Mouse (Mus musculus): ENCODE results near the gene Hccs. TPM values are rescaled to one million over a fixed set of nuclear protein-coding genes. Genes with fewer than 3 reads are reported as not detected.

Gene Hccs
- polyA plus RNA-seq, 1 experiment from 2014 or later: 50.5 TPM

DNA sequence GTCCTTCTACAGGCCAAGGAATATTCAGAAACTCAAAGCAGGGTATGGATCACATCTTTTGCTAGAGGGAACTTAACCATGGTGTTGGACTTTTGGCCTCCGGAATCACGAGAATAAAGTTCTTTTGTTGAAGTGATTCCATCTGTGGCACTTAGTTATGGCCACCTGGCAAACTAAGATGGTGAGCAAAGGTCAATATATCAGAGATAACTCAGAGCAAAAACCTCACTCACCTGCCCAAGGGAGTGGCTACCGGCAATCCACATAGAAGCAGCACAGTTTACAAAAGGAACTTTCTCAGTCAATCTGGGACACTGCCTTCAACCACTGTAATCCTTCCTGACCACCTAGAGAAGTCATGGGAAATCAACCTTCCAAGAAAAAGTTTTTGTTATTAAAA lies 11.6 kb downstream of the Hccs start:
- Histone ChIP-seq H3K9ac (ENCODE audit: low read length) (no peak overlapping the region), H3K36me3 (ENCODE audit: control insufficient read depth, insufficient read depth, low read length) (no peaks in the 10 kb centered on the region), H3K4me3 (ENCODE audit: low read depth, low read length) (no peak overlapping the region), H3K9me3 (ENCODE audit: control insufficient read depth, low read length) (no peaks in the 10 kb centered on the region), H3K27ac (ENCODE audit: low read depth, low read length) (no peak overlapping the region), H3K4me2 (ENCODE audit: low read depth, low read length, severe bottlenecking) (no peak overlapping the region), H3K27me3 (ENCODE audit: control insufficient read depth, insufficient read depth, low read length) (no peaks in the 10 kb centered on the region), H3K4me1 (replicated peaks; ENCODE audit: control insufficient read depth, insufficient read depth, low read length) (no peaks in the 10 kb centered on the region)
- ATAC-seq (replicated peaks; ENCODE audit: low FRiP score) (no peak), DNase-seq (ENCODE audit: low spot score) (no peak)
- 97% methylated on average over 3 of the region's 3 CpGs for WGBS

GRCm38 (mm10) chrX:169303945-169304344 lies 16.2 kb downstream of the Hccs start:
- Histone ChIP-seq H3K27me3 (ENCODE audit: control insufficient read depth, insufficient read depth, low read length) (no peaks in the 10 kb centered on the region), H3K27ac (ENCODE audit: low read depth, low read length) (no peak overlapping the region), H3K36me3 (ENCODE audit: control insufficient read depth, insufficient read depth, low read length) (no peaks in the 10 kb centered on the region), H3K4me3 (ENCODE audit: low read depth, low read length) (no peak overlapping the region), H3K4me1 (replicated peaks; ENCODE audit: control insufficient read depth, insufficient read depth, low read length) (no peaks in the 10 kb centered on the region), H3K9me3 (ENCODE audit: control insufficient read depth, low read length) (no peaks in the 10 kb centered on the region), H3K9ac (ENCODE audit: low read length) (no peak overlapping the region), H3K4me2 (ENCODE audit: low read depth, low read length, severe bottlenecking) (no peak overlapping the region)
- 50% methylated on average over 3 of the region's 3 CpGs for WGBS
- ATAC-seq (replicated peaks; ENCODE audit: low FRiP score) (no peak), DNase-seq (ENCODE audit: low spot score) (peak; percentile 62)

DNA sequence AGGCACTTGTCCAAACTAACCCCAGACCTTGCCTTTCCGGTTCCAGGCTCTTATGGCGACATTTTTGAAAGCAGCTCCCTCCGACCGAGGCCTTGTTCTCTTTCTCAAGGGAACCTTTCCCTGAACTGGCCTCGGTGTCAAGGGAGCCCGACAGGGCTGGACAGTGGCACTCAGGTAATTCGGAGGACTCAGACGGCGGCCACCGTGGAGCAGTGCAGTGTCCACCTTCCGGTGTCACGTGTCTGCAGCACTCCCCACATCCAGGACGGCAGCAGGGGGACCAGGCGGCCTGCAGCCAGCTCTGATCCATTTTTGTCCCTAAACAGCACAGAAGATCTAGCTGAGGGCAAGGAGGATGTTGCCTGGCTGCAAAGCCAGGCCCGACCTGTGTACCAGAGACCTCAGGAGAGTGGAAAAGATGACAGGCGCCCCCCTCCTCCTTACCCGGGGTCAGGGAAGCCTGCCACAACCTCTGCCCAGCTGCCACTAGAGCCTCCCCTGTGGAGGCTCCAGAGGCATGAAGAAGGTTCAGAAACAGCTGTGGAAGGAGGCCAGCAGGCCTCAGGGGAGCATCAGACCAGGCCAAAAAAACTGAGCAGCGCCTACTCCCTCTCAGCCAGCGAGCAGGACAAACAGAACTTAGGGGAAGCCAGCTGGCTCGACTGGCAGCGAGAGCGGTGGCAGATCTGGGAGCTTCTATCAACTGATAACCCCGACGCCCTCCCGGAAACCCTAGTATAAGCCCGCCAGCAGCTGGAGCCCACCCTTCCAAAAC lies 17.7 kb downstream of the Hccs start:
- WGBS: 66% methylated on average over 26 of the region's 26 CpGs
- H3K4me1 ChIP-seq (replicated peaks; ENCODE audit: control insufficient read depth, insufficient read depth, low read length): no peaks in the 10 kb centered on the region
- DNase-seq (ENCODE audit: low spot score) (no peak), ATAC-seq (replicated peaks; ENCODE audit: low FRiP score) (no peak)
- no peak overlapping the region for H3K9ac ChIP-seq (ENCODE audit: low read length)
- H3K4me3 ChIP-seq (ENCODE audit: low read depth, low read length): no peak overlapping the region
- no peaks in the 10 kb centered on the region for H3K9me3 ChIP-seq (ENCODE audit: control insufficient read depth, low read length)
- no peak overlapping the region for H3K27ac ChIP-seq (ENCODE audit: low read depth, low read length)
- no peaks in the 10 kb centered on the region for H3K27me3 ChIP-seq (ENCODE audit: control insufficient read depth, insufficient read depth, low read length)
- H3K4me2 ChIP-seq (ENCODE audit: low read depth, low read length, severe bottlenecking): no peak overlapping the region
- no peaks in the 10 kb centered on the region for H3K36me3 ChIP-seq (ENCODE audit: control insufficient read depth, insufficient read depth, low read length)

- Histone ChIP-seq H3K27me3 (ENCODE audit: control insufficient read depth, insufficient read depth, low read length) (no peaks in the 10 kb centered on the region), H3K4me2 (ENCODE audit: low read depth, low read length, severe bottlenecking) (no peak overlapping the region), H3K9ac (ENCODE audit: low read length) (no peak overlapping the region), H3K36me3 (ENCODE audit: control insufficient read depth, insufficient read depth, low read length) (no peaks in the 10 kb centered on the region), H3K4me1 (replicated peaks; ENCODE audit: control insufficient read depth, insufficient read depth, low read length) (no peaks in the 10 kb centered on the region), H3K9me3 (ENCODE audit: control insufficient read depth, low read length) (no peaks in the 10 kb centered on the region), H3K4me3 (ENCODE audit: low read depth, low read length) (no peak overlapping the region), H3K27ac (ENCODE audit: low read depth, low read length) (no peak overlapping the region)
- 80% methylated on average over 4 of the region's 4 CpGs for WGBS
- no peak for DNase-seq (ENCODE audit: low spot score)
- ATAC-seq (replicated peaks; ENCODE audit: low FRiP score): no peak
Observed at GRCm38 (mm10) chrX:169299579-169299978, 20.6 kb downstream of the Hccs start.

DNA sequence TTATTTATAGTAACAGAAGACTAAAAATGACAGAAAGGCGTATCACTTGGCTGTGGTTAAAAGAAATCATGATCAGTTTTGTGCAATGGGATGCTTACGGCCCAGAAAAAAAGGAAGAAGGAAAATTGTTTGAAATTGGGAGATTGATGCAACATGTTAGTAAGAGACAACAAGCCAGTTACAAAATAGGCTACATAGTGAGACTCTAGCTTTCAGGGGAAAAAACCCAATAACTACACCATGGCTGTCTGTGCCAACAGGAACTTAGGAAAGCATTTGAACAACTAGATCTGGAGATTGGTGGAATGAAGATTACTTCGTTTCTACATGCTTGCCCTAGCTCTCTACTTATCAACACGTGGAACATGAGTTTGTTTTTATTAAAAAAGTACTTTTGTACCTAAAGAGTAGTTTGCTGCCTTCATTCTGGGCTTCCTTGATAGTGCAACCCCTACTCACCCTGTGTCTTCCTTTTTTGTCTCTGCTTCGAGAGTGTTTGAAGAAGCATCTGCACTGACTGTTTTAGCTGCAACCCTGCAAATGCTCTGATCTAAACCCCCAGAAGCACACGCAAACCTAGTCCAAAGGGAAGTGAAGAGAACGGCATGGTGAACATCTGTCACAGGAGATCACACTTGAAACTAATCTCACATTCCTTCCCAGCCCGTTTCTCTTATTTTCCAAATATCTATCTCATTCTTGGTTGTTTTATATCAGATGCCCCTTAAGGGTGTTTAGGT lies 56.6 kb downstream of the Hccs start:
- Histone ChIP-seq H3K4me2 (ENCODE audit: low read depth, low read length, severe bottlenecking) (no peak overlapping the region), H3K9ac (ENCODE audit: low read length) (no peak overlapping the region), H3K9me3 (ENCODE audit: control insufficient read depth, low read length) (no peaks in the 10 kb centered on the region), H3K4me3 (ENCODE audit: low read depth, low read length) (no peak overlapping the region), H3K36me3 (ENCODE audit: control insufficient read depth, insufficient read depth, low read length) (no peaks in the 10 kb centered on the region), H3K27ac (ENCODE audit: low read depth, low read length) (no peak overlapping the region), H3K27me3 (ENCODE audit: control insufficient read depth, insufficient read depth, low read length) (peaks cover 10% of the 10 kb centered on the region; the same call in 1 of the 2 replicates), H3K4me1 (replicated peaks; ENCODE audit: control insufficient read depth, insufficient read depth, low read length) (no peaks in the 10 kb centered on the region)
- 81% methylated on average over 8 of the region's 8 CpGs for WGBS
- ATAC-seq (replicated peaks; ENCODE audit: low FRiP score) (no peak), DNase-seq (ENCODE audit: low spot score) (no peak)

DNA sequence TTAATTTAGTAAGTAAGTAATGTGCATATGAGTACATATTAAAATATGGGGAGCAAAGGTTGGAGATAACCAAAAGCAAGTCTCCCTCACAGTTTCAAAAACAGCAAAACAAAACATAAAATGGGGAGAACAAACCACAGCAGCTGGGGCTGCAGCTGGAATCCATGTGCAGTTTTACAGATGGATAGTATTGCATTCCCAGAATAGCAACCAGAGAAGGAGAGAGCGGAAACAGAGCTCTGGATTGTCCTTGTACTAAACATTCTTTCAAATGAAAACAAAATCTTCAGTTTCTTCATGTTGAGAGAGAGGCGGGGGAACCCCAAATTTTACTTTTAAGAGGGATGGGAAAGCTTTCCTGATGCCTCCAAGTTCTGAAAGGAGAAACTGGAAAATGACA lies 58.0 kb downstream of the Hccs start:
- DNase-seq (ENCODE audit: low spot score): no peak
- no peak for ATAC-seq (replicated peaks; ENCODE audit: low FRiP score)
- peaks cover 10% of the 10 kb centered on the region; the same call in 1 of the 2 replicates for H3K27me3 ChIP-seq (ENCODE audit: control insufficient read depth, insufficient read depth, low read length)
- WGBS: 76% methylated on average over 2 of the region's 2 CpGs
- no peak overlapping the region for H3K27ac ChIP-seq (ENCODE audit: low read depth, low read length)
- no peaks in the 10 kb centered on the region for H3K36me3 ChIP-seq (ENCODE audit: control insufficient read depth, insufficient read depth, low read length)
- no peak overlapping the region for H3K4me3 ChIP-seq (ENCODE audit: low read depth, low read length)
- H3K4me1 ChIP-seq (replicated peaks; ENCODE audit: control insufficient read depth, insufficient read depth, low read length): no peaks in the 10 kb centered on the region
- no peak overlapping the region for H3K9ac ChIP-seq (ENCODE audit: low read length)
- no peaks in the 10 kb centered on the region for H3K9me3 ChIP-seq (ENCODE audit: control insufficient read depth, low read length)
- no peak overlapping the region for H3K4me2 ChIP-seq (ENCODE audit: low read depth, low read length, severe bottlenecking)

- Histone ChIP-seq H3K9ac (ENCODE audit: low read length) (no peak overlapping the region), H3K9me3 (ENCODE audit: control insufficient read depth, low read length) (no peaks in the 10 kb centered on the region), H3K4me2 (ENCODE audit: low read depth, low read length, severe bottlenecking) (no peak overlapping the region), H3K4me1 (replicated peaks; ENCODE audit: control insufficient read depth, insufficient read depth, low read length) (no peaks in the 10 kb centered on the region), H3K27ac (ENCODE audit: low read depth, low read length) (no peak overlapping the region), H3K27me3 (ENCODE audit: control insufficient read depth, insufficient read depth, low read length) (peaks cover 10% of the 10 kb centered on the region; the same call in 1 of the 2 replicates), H3K36me3 (ENCODE audit: control insufficient read depth, insufficient read depth, low read length) (no peaks in the 10 kb centered on the region), H3K4me3 (ENCODE audit: low read depth, low read length) (no peak overlapping the region)
- ATAC-seq (replicated peaks; ENCODE audit: low FRiP score): no peak
- 80% methylated on average over 3 of the region's 3 CpGs for WGBS
- DNase-seq (ENCODE audit: low spot score): no peak
Observed at GRCm38 (mm10) chrX:169261034-169261433, 59.1 kb downstream of the Hccs start.

DNA sequence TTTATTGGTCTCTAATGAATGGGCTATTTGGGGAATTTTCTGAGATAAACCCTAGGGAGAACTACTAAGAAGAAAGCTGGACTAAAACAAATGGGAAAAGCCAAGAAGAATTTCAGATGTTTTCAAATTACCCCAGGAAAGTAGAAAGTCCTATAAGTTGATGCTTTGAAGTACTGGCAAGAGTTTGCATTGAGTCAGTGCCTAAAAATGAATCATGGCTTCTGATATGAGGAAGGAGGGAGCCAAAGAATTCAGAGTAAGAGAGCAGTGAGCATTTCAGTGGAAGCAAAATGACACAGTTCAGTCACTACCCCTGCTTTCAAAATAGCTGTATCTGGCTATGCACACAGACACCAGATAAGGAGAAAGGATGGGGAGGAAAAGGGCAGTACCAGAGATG lies 63.4 kb downstream of the Hccs start:
- no peak for DNase-seq (ENCODE audit: low spot score)
- no peak overlapping the region for H3K4me2 ChIP-seq (ENCODE audit: low read depth, low read length, severe bottlenecking)
- H3K36me3 ChIP-seq (ENCODE audit: control insufficient read depth, insufficient read depth, low read length): no peaks in the 10 kb centered on the region
- no peaks in the 10 kb centered on the region for H3K4me1 ChIP-seq (replicated peaks; ENCODE audit: control insufficient read depth, insufficient read depth, low read length)
- H3K4me3 ChIP-seq (ENCODE audit: low read depth, low read length): no peak overlapping the region
- no peak overlapping the region for H3K9ac ChIP-seq (ENCODE audit: low read length)
- 0 out of 2 replicates have a peak, but pooled peaks cover 3% of the 10 kb centered on the region for H3K27me3 ChIP-seq (ENCODE audit: control insufficient read depth, insufficient read depth, low read length)
- H3K27ac ChIP-seq (ENCODE audit: low read depth, low read length): no peak overlapping the region
- no peak for ATAC-seq (replicated peaks; ENCODE audit: low FRiP score)
- no peaks in the 10 kb centered on the region for H3K9me3 ChIP-seq (ENCODE audit: control insufficient read depth, low read length)

All from forebrain, embryonic 11.5 days (tissue).